Mouse (Mus musculus): ENCODE results near the gene Gm37240.

DNA sequence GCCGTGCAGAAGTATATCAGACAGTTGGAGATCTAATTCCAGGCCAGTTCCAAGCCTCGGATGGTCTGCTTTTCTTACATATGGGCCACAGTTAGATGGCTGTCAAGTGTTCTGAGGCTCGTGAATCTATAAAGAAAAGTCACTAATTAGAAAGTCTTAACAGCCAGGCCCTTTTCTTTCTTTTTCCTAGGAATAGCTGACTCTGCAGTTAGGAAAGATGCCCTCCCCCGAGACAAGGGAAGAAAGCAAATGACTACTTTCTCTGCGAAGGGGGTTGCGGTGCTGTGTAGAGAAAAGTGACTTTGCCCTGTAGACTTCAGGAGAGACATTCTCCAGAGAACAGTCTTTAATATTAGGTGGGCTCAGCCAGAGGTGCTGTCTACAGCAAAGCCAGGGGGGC, 399.9 kb downstream of the Gm37240 start:
- TF ChIP-seq CTCF (IDR thresholded peaks at IDR 0.05; ENCODE audit: borderline replicate concordance, extremely low read depth, insufficient read depth, insufficient read length), result no peak
- TF ChIP-seq POLR2A (IDR thresholded peaks at IDR 0.05; ENCODE audit: borderline replicate concordance, extremely low read depth, insufficient read depth, insufficient read length, poor library complexity, severe bottlenecking), result no peak
